Mouse (Mus musculus) heart, postnatal 0 days (tissue): ENCODE results near the gene Creb3l4.

Source experiments
- CTCF ChIP-seq: IDR thresholded peaks from 2 replicates; pipeline ENCODE4 v1.5.1; 2016; ENCODE audit warnings: antibody characterized with exemption, control low read depth, low read depth
- EP300 ChIP-seq: IDR thresholded peaks from 2 replicates; pipeline ENCODE4 v1.6.1; 2016; ENCODE audit warnings: antibody characterized with exemption, low read depth

- TF ChIP-seq CTCF (no peak), EP300 (no peak)
These were observed 15.2 kb upstream of the Creb3l4 start for GRCm38 (mm10) chr3:90258521-90258920.
